Mouse (Mus musculus) layer of hippocampus, postnatal 25 days (tissue): ENCODE results near the gene Trpm5. TPM values are rescaled to one million over a fixed set of nuclear protein-coding genes. Genes with fewer than 3 reads are reported as not detected.
A peak's percentile ranks its signal among the peaks of the same experiment; 100 is the strongest.

Experiments
- DNase-seq, 2 experiments: peaks; one replicate each; pipeline ENCODE4 v3.0.0; 2022; ENCODE audit warnings: mixed read lengths in 2 of 2, low spot score in 1 of 2; ENCODE audit errors: extremely low spot score in 1 of 2
- total RNA-seq, 2 experiments: library from RNA; stranded (reverse); gene quantifications; 2 replicates each; pipeline ENCODE4 v1.2.3; 2021

Trpm5 gene
- total RNA-seq, 2 experiments from 2014 or later = not detected

DNA sequence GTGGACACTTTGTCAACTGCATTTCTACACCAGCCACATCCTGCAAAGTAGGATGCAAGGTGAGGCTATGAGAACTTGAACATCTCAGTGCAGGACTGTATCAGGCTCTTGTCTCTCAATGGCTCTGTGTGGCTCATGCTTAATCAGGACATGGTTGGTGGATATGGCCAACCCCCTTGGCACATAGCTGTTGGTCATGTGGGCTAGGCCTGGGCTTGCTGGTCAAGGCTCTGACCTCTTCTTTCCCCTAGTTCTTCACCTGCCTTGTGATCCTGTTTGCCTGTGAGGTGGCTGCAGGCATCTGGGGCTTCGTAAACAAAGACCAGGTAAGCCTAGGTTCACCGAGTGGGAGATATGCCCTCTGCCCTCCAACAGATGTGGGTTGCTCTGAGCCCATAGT, 28.8 kb downstream of the Trpm5 start:
- no peak for DNase-seq

DNA sequence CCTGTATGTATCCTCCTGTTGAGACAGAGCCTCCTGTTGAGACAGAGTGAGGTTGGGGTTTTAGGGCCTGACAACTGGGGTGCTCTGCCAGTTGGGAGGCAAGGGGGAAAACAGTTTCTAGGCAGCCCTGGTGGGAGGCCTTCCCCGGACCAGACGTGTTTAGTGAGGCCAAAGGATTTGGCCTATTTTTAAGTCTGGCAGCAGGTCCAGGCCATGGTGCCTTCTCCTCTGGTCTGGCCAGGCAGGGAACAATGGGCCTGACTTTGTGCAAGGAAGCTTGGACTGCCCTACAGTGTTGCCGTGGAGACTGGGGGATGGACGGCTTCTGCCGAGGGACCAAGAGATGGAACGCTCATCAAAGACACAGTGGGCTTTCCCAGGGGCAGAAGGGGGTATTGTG, 30.2 kb downstream of the Trpm5 start:
- DNase-seq = no peak

DNA sequence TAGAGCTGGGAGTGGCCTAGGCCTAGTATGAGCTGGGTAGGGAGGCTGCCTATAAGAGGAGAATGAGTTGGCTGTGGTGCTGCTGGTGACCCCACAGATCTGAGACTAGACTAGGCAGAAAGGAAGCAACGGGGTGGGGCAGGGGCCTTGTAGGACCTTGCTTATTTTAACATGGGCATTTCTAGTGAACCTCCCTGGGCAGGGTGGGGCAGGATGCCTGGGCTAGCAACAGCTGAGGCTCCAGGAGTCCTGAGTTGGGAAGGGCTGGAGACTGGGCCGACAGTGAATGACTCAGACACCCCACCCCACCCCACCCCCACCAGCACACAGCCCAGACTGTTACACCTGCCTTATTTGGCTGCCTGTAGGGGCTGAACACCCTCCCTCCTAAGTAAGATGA, 31.7 kb downstream of the Trpm5 start:
- DNase-seq = no peak

DNA sequence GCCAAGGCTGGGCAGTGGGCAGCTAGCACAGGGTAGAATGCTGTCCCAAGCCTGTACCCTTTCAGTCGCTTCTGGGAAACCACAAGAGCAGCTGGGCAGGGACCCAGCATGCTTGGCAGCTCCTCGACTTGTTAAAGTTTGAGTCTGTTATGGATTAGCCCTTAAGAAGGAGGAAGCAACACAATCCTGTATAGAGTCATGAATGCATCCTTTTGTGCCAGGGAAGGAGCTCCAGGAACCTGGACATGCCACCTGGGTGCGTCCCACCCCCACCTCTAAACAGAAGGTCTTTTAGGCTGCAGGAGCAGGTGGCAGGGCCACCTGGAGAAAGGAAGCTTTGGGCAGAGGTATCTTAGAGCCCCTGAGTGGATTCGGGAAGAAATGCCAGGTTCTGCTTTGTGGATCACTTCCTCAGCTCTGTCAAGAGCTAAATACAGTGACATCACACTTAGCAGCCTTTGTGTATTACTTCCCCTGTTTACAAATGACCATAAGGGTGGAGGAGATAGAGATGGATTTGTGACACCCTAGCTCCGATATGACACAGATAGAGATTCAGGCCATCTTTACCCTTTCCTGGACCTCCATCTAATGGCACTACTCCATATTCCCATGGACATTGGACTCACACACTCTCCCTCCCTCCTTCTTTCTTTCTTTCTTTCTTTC, 35.1 kb downstream of the Trpm5 start:
- peak in 1 of 2 experiments; percentile 37 for DNase-seq

DNA sequence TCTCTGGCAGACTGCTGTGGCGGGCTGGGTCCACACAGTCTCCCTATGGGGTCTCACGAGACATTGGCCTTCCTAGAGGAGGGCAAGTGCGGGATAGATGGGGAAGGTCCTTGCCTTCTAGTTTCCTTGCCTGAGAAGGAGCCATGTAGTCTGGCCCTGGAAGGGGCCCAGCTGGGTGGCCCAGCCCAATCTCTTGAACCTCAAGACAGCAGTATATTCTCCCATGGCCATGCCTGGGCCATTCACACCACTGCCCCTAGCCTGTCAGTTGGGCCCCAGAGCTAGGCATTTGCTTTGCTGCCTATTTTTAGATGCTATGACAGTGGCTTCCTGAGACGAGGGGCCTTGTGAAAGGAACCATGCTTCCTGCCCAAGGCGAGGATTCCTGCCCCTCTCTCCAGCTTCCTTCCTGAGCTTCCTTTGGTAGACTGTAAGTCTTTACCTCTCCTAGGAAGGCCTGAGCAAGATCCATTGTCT, 36.2 kb downstream of the Trpm5 start:
- DNase-seq = no peak

DNA sequence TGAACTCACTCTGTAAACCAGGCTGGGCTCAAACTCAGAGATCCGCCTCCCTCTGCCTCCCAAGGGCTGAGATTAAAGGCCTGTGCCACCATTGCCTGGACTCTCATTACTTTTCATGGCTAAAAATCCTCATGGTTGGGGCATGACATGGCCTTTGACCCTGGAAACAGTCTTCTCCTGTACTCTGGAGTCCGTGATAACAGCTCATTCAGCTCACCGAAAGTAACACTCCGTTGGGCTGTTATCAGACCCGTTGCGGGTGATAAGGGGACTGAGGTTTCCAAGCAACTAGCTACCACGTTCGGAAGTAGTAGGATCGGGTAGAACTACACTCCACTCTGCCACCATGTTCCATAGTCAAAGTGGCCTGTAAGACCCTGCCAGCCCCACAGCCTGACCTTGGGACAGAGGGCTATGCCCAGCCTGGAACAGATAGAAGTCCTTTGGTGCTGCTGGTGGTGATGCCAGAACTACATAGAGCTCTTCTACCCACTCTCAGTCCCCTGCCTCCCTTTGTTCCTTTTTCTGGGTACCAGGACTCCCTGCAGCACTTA, 36.7 kb downstream of the Trpm5 start:
- DNase-seq = no peak

DNA sequence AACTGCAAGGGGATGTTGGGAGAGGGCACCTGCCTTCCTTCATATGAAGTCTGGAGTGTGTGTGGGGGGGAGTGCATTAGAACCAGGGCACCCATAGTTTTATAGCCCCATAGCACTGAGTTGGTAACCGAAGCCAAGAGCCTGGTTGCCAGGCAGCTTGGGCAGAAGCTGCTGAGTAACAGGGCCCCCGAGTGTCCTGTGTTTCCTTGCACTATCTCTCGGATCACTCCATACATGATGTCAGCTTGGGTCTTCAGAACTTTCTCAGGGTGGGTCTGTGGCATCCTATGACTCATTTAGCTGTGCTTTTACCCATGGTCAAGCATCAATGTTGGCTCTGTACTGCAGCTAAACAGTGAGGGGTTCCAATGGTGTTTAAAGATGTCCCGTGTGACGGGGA, 37.4 kb downstream of the Trpm5 start:
- no peak for DNase-seq

DNA sequence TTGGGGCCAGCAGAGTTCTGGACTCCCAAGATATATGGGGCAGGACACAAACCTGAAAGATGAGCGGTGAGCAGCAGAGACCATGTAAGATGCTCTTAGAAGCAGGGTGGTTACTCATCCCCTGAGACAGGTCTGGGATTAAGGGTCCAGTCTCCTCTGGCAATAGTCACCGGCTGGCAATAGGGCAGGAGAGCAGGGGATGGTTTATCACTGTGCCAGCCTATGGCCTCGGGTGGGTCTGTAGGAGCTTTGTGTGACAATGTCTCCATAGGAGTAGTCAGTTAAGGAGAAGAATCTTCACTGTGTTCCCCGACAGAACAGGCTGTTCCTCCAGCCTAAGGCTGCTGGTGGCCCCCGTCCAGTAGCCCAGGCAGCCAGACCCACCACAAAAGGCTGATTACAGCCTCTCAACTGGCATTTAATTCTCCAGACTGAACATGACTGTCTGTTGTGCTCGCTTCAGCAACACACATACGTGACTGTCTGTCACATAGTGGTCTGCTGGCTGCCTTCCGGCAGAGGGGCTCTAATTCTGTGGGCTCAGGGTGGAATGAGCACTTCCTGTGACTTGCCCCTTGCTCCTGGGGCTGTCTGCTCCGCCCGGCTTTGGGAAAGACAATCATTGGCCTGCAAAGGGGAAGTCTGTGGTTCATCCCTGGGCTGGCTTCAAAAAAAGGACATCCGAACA, 38.8 kb downstream of the Trpm5 start:
- no peak for DNase-seq

DNA sequence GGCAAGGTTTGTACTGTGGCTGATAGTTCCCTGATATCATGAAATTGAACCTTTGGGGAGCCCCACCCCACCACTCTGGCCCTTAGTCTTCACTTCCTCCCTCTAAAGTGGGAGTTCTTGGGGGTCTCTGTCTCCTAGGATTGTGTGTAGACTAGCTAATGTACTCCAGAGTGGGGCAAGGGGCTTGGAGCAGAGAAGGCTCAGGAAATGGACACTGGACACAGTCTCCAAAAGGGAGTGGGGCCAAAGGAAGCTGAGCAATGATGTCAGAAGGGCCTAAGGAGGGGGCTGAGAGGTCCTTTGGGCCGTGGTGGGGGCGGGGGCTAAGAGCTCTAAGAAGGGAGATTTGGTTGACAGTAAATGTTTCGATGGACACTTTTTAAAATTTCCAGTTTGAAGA, 39.4 kb downstream of the Trpm5 start:
- no peak for DNase-seq

DNA sequence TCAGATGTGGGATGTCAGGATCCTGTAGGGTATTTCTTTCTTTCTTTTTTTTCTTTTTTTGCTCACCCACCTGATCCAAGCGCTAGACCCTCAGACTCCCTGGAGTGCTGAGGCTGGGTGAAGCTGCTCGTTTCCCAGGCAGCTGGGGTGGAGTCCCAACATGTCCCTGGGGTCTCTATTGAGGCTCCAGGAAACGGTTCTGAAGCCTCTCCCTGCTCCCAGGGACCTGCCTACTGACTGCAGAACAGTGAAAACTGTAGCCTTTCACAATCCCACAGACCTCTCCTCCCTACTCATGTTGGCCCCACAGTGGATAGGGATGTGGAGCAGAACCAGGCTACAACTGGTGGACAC, 39.9 kb downstream of the Trpm5 start:
- DNase-seq = no peak

DNA sequence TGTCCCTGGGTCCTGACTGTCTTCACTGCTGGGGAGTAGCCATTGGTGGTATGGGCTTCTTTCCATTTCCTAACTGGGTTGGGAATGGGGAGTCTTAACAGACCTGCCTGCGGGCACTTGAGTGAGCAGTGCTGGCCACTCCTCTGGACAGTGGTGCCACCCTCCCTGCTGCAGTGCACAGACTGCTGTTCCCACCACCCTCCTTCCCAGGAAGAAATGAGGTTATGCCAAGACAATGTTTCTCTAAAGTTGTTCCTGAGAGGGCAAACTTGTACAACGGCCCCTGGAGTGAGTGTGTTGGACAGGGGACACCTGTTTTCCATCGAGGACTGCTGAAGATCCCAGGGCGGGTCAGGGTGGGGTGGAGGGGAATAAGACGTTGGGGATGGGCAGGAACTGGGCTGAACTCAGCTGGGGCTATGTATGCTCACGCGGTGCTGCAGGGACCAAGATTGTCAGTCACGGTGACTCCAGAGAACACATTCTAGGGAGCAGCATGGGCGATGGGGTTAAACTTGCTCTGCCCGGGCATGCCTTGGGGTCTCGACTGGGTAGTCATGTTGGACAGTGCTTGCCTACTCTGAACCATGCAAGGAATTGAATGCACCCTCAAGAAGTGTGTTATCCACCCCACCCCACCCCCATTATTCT, 40.4 kb downstream of the Trpm5 start:
- no peak for DNase-seq

DNA sequence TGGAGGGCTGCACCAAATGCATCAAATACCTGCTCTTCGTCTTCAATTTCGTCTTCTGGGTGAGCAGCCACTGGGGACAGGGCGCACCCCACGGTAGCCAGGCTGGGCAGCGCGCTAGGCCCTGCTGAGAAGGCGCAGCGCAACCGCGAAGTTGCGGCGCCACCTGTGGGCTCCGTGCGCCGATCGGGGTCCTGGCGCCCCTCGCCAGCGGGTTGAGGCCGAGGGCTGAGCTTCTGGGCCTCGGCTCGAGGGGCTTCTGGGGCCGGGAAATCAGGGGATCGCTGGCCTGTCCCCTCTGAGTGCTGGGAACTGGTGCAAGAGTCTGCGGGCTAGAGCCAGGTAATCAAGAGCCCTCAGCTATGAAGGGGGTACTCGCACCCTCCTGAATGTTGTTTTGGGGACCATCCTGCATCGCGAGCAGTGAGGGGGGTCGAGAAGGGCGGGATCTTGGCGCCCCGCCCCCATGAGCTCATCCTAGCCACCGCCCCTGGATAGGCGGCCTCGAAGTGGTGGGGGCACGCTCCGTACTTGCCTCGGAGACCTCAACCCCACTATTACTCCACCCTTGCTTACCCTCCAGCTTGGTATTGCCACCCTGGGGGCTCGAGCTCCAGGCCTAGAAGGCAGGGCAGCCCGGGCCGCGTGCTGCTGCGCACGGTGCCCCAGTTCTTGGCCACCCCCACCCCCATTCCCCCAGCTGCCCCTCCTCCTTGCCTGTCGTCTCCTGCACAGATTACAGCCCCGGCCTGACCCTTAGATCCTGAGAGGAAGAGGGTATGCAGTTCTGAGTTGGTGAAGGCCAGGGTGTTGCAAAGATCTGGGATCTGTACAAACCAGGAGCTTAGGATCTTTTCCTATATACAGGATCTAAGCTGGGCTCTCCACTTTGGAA, 41.2 kb downstream of the Trpm5 start:
- DNase-seq = peak; percentile 54 to 55

DNA sequence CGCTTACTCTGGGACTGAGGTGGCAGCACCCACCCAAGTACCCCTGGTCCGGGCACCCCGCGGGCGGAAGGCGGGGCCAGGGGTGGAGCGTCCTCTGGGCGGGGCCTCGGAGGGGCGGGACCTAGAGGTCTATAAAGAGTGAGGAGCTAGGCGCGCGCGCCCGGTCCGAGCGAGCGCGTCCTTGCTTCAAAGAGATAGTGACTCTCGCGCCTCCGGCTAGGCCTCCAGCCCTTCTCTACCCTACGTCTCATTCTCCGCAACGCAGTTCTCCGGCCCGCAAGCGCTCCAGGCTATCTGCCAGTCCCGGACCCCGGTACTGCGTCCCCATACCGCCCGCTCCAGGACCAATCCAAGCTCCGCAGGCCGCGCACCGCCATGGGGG, 41.8 kb downstream of the Trpm5 start, which contains the start of gene Cd81:
Gene Cd81 (plus strand): TSS at position 114 of the 382 bp plus-strand sequence.
- peak; percentile 76 to 82 for DNase-seq

DNA sequence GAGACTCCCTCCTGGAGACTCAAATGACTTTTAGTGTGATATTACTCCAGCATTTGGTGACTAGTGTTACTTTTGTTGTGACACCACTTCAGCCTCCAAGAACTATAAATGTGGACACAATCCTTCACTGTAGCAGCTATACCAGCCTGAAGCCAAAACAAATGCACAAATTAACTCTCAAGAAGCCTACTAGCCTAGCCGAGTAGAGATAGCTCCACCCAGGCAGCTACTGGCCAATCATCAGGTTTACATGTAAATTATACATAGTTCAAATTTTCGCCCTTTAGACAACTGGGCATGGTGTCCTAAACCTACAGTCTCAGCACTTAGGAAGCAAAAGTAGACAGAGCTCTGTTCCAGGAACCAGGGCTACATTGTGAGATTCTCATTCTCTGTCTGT, 43.1 kb downstream of the Trpm5 start:
- DNase-seq = no peak

DNA sequence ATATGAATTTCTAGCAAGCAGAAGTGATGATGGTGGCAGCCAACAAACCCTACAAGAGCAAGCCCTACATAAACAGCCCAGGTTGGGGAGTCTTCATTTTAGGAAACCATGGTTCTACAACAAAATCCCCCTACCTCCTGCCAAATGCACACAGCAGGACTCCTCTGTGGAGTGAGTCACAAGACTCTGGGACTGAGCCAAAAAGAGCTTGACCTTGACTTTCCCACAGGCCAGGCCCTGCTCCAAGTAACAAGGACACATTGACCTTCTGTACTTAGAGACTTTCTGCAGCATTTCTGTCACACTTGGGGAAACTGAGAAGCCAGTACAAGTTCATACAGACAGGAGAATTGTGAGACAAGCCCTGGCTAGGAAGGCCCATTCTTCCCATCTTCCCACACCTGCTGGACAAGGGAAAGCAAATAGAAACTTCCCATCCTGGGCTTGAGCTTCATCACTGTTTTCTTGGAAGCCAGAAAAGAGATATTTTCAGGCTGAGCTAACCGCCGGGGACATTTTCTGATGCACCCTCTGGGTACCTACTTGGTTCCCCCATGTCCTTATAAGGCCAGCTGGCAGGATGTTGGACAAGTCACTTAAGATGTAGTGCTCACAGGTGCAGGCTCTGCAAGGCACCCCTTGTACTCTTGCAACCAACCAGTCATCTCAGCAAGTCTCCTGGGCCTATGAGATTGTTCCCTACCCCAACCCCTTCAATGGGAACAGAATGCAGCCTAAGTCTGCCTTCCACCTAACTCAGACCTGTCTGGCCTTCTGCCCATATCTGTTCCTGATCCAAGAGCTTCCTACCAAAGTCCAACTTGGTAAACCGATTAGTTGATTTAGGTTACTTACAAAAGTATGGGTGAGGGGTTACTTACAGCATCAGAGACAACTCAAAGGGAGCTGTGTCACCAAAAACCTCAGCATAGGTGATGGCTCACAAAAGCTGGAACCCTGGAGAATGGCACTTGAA, 44.3 kb downstream of the Trpm5 start:
- DNase-seq = no peak

DNA sequence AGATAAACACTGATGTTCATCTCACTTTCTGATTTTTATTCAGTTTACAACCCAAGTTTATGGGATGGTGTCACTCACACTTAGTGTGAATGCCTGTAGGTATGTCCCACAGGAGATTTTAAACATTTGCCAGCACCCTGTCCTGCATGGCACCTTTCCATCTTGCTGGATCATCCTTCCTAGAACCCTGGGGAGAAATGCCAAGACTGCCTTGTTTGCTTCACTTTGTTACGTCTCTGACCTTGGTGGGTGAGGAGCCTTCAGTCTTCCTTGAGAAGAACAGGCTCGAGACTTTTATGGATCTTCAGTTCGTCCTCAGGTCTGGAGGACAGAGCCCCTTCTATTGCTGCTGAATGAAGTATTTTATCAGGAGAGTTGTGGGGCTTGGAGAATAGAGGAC, 45.1 kb downstream of the Trpm5 start:
- no peak for DNase-seq

DNA sequence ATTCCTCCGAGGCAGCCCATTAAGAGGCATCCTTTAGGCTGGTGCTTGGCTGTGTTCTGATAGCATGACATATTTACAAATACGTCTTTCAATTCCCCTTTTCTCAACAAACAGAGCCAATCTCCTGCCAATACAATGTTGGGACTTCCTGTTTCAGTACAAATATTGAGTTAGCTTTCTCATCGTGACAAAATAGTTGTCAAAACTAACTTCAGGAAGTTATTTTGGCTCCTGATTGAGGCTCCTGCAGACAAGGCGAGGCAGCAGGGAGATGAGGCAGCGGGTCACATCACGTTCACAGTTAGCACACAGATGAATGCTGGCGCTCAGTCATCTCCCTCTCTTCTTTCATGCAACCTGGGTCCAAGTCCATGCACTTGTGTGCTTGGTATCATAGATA, 48.1 kb downstream of the Trpm5 start:
- DNase-seq = no peak

DNA sequence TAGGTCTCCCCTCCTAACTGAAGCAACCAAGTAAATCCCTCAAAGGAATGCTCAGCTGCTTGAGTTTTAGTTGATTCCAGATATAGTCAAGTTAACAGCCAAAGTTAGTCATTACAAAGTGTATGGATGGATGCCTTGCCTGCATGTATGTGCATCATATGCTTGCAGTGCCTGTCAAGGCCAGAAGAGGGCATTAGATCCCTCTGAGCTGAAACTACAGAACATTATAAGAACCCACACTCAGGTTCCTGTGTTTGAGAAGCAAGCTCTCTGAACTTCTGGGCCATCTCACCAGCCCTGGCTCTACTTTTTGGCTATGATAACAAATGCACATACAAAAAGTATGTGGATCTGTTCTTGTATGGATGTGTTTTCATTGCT, 49.6 kb downstream of the Trpm5 start:
- DNase-seq = no peak

DNA sequence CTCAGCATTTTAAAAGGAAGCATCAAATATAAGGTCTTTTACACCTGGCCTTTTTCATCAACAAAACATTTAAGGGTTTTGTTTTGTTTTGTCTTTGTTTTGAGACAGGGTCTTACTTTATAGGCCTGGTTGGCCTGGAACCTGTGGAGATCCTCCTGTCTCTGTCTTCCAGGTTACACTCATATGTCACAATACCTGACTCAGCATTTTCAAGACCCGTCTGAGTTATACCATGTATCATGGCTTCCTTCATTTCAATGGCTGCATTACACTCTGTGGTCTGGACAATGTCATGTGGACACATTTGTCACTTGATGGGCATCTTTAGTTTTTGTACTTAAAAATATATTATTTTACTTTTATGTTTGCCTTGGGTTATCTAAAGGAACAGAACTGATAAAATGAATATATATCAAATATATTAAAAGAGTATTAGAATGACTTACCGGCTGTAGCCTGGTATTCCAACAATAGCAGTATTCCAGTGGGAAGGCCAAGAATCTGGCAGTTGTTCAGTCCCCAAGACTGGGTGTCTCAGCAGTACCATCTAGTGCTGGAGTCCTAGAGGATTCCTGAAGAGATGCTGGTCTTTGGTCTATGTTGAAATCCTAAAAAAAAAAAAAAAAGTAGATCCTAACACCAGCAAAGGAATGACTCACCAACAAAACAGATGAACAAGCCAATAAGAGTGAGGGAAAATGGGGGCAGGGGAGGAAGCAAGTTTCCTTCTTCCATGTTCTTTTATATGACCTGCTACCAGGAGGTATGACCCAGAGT, 50.2 kb downstream of the Trpm5 start:
- DNase-seq = no peak
